Mouse (Mus musculus): ENCODE results near the gene Nudt1. TPM values are rescaled to one million over a fixed set of nuclear protein-coding genes. Genes with fewer than 3 reads are reported as not detected.

Gene Nudt1
- polyA plus RNA-seq, 1 experiment from 2014 or later = 24.5 TPM

DNA sequence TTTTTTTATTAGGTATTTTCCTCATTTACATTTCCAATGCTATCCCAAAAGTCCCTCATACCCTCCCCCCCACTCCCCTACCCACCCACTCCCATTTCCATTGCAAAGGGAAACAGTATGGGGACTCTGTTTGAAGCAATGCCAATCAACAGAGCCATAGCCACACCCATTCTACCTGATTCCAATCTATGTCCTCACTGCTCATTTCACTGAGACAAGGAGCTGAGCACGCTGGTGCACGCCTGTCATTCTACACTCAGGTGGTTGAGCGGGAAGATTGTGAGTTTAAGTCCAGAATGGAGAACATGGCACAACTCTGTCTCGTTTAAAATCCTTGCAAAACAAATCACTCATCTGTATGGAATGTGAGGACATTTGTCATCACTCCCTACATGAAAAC, 11.1 kb downstream of the Nudt1 start:
- H3K9me3 ChIP-seq (ENCODE audit: control insufficient read depth, low read length) = no peaks in the 10 kb centered on the region
- H3K36me3 ChIP-seq (ENCODE audit: control insufficient read depth, insufficient read depth, low read length) = no peaks in the 10 kb centered on the region
- H3K27me3 ChIP-seq (ENCODE audit: control insufficient read depth, insufficient read depth, low read length) = no peaks in the 10 kb centered on the region
- H3K4me1 ChIP-seq (ENCODE audit: control insufficient read depth, insufficient read depth, low read length) = peaks cover 7% of the 10 kb centered on the region; the same call in 1 of the 2 replicates
- H3K27ac ChIP-seq (ENCODE audit: low read depth, low read length) = no peak overlapping the region
- 69% methylated on average over 4 of the region's 4 CpGs for WGBS
- ATAC-seq (ENCODE audit: low read depth) = no peak
- no peak overlapping the region for H3K4me3 ChIP-seq (ENCODE audit: low read depth, low read length)
- H3K4me2 ChIP-seq (ENCODE audit: low read depth, low read length) = no peak overlapping the region
- no peak overlapping the region for H3K9ac ChIP-seq (replicated peaks; ENCODE audit: low read depth, low read length)

DNA sequence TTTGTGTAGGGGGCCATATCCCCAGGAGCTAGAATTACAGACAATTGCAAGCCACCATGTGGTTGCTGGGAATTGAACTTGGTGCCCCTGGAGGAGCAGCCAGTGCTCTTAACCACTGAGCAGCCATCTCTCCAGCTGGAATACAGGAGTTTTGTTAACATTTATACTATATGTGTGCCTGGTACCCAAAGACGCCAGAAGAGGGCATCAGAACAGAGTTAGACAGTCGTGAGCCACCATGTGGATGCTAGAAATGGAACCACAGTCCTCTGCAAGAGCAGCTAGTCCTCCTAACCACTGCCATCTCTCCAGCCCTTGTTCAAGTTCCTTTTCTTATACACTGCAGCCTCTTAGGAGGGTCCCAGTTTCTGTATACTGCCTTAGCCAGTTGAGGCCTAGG, 12.2 kb downstream of the Nudt1 start:
- no peaks in the 10 kb centered on the region for H3K27me3 ChIP-seq (ENCODE audit: control insufficient read depth, insufficient read depth, low read length)
- no peaks in the 10 kb centered on the region for H3K36me3 ChIP-seq (ENCODE audit: control insufficient read depth, insufficient read depth, low read length)
- H3K9me3 ChIP-seq (ENCODE audit: control insufficient read depth, low read length) = no peaks in the 10 kb centered on the region
- H3K4me1 ChIP-seq (ENCODE audit: control insufficient read depth, insufficient read depth, low read length) = peaks cover 7% of the 10 kb centered on the region; the same call in 1 of the 2 replicates
- H3K4me3 ChIP-seq (ENCODE audit: low read depth, low read length) = no peak overlapping the region
- H3K27ac ChIP-seq (ENCODE audit: low read depth, low read length) = no peak overlapping the region
- ATAC-seq (ENCODE audit: low read depth) = no peak
- WGBS = 29% methylated on average over 2 of the region's 2 CpGs
- no peak overlapping the region for H3K4me2 ChIP-seq (ENCODE audit: low read depth, low read length)
- H3K9ac ChIP-seq (replicated peaks; ENCODE audit: low read depth, low read length) = no peak overlapping the region

DNA sequence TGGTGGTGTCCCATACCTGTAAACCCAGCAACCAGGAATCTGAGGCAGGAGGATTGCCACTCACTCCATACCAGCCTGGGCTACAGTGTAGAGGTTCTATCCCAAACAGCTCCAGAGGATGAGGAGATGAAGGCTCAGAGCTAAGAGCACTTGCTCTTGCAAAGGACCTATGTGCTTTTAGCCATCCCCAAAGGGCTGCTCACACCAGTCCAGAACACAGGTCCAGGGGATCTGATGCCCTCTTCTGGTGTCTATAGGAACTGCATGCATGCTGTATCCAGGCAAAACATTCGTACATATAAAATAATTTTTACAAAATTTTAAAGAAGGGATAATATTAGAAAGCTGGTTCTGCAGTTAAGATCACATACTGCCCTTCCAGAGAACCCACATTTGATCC, 15.2 kb downstream of the Nudt1 start:
- no peak overlapping the region for H3K4me2 ChIP-seq (ENCODE audit: low read depth, low read length)
- no peaks in the 10 kb centered on the region for H3K4me1 ChIP-seq (ENCODE audit: control insufficient read depth, insufficient read depth, low read length)
- H3K9me3 ChIP-seq (ENCODE audit: control insufficient read depth, low read length) = no peaks in the 10 kb centered on the region
- H3K27ac ChIP-seq (ENCODE audit: low read depth, low read length) = no peak overlapping the region
- no peak overlapping the region for H3K4me3 ChIP-seq (ENCODE audit: low read depth, low read length)
- H3K9ac ChIP-seq (replicated peaks; ENCODE audit: low read depth, low read length) = no peak overlapping the region
- no peak for ATAC-seq (ENCODE audit: low read depth)
- WGBS = 76% methylated on average over 1 of the region's 1 CpGs
- peaks cover 4% of the 10 kb centered on the region; the same call in 1 of the 2 replicates for H3K36me3 ChIP-seq (ENCODE audit: control insufficient read depth, insufficient read depth, low read length)
- no peaks in the 10 kb centered on the region for H3K27me3 ChIP-seq (ENCODE audit: control insufficient read depth, insufficient read depth, low read length)

DNA sequence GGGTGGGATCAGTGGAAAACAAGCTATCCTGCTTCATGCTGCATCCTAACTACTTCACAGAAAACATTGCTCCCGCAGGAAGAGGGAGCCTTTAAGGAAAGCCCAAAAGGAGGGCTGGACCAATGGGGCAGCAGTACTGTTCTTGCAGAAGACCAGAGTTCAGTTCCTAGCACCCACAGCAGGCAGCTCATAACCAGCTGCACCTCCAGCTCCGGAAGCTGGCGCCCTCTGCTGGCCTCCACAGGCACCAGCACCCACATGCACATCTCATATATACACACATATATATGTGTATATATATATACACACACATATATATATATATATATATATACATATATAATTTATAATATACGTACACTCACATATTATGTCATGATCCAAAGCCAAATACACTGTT, 17.3 kb downstream of the Nudt1 start:
- Histone ChIP-seq H3K27ac (ENCODE audit: low read depth, low read length) (no peak overlapping the region), H3K4me1 (ENCODE audit: control insufficient read depth, insufficient read depth, low read length) (no peaks in the 10 kb centered on the region), H3K9me3 (ENCODE audit: control insufficient read depth, low read length) (no peaks in the 10 kb centered on the region), H3K4me3 (ENCODE audit: low read depth, low read length) (no peak overlapping the region), H3K27me3 (ENCODE audit: control insufficient read depth, insufficient read depth, low read length) (no peaks in the 10 kb centered on the region), H3K36me3 (ENCODE audit: control insufficient read depth, insufficient read depth, low read length) (peaks cover 4% of the 10 kb centered on the region; the same call in 1 of the 2 replicates), H3K9ac (replicated peaks; ENCODE audit: low read depth, low read length) (no peak overlapping the region), H3K4me2 (ENCODE audit: low read depth, low read length) (no peak overlapping the region)
- ATAC-seq (ENCODE audit: low read depth) = no peak
- WGBS = 97% methylated on average over 4 of the region's 4 CpGs

DNA sequence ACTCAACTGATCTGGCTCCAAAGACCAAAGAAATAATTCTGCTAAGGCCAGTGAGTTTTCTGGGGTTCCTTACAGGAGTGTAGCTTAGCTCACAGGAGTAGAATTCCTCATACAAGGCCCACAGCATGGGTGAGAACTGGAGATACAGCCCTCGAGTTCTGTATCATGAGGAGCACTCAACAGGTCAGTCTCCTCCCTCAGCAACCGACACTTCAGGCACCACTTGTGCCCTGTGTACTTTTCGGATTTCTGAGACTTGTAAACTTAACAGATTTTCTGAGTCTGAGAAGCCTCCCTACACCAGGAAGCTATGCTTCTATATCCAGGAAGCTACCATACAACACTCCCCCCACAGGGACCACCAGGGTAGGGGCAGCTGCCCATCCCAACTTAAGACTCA, 18.4 kb downstream of the Nudt1 start:
- Histone ChIP-seq H3K27me3 (ENCODE audit: control insufficient read depth, insufficient read depth, low read length) (no peaks in the 10 kb centered on the region), H3K9ac (replicated peaks; ENCODE audit: low read depth, low read length) (no peak overlapping the region), H3K4me2 (ENCODE audit: low read depth, low read length) (no peak overlapping the region), H3K4me3 (ENCODE audit: low read depth, low read length) (no peak overlapping the region), H3K36me3 (ENCODE audit: control insufficient read depth, insufficient read depth, low read length) (peaks cover 4% of the 10 kb centered on the region; the same call in 1 of the 2 replicates), H3K27ac (ENCODE audit: low read depth, low read length) (no peak overlapping the region), H3K9me3 (ENCODE audit: control insufficient read depth, low read length) (no peaks in the 10 kb centered on the region), H3K4me1 (ENCODE audit: control insufficient read depth, insufficient read depth, low read length) (no peaks in the 10 kb centered on the region)
- WGBS = 86% methylated on average over 3 of the region's 3 CpGs
- ATAC-seq (ENCODE audit: low read depth) = no peak

DNA sequence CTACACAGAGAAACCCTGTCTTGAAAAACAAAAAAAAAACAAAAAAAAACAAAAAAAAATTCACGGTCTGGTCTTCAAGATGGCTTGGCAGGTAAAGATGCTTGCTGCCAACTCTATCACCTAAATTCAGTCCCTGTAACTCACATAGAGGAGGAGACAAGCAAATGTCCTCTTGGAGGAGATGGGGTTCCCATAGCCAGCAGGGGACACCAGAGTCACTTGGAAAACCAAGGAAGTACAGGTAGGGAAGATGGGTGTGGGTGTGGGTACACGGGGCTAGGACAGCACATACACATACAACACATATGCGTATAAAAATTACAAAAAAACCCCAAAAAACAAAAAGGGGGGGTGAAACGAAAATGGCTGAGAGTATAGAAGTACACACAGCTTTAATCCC, 21.4 kb downstream of the Nudt1 start:
- 88% methylated on average over 4 of the region's 4 CpGs for WGBS
- Histone ChIP-seq H3K4me1 (ENCODE audit: control insufficient read depth, insufficient read depth, low read length) (no peaks in the 10 kb centered on the region), H3K36me3 (ENCODE audit: control insufficient read depth, insufficient read depth, low read length) (peaks cover 4% of the 10 kb centered on the region; the same call in 1 of the 2 replicates), H3K4me3 (ENCODE audit: low read depth, low read length) (no peak overlapping the region), H3K9ac (replicated peaks; ENCODE audit: low read depth, low read length) (no peak overlapping the region), H3K4me2 (ENCODE audit: low read depth, low read length) (no peak overlapping the region), H3K27ac (ENCODE audit: low read depth, low read length) (no peak overlapping the region), H3K9me3 (ENCODE audit: control insufficient read depth, low read length) (no peaks in the 10 kb centered on the region), H3K27me3 (ENCODE audit: control insufficient read depth, insufficient read depth, low read length) (no peaks in the 10 kb centered on the region)
- no peak for ATAC-seq (ENCODE audit: low read depth)

DNA sequence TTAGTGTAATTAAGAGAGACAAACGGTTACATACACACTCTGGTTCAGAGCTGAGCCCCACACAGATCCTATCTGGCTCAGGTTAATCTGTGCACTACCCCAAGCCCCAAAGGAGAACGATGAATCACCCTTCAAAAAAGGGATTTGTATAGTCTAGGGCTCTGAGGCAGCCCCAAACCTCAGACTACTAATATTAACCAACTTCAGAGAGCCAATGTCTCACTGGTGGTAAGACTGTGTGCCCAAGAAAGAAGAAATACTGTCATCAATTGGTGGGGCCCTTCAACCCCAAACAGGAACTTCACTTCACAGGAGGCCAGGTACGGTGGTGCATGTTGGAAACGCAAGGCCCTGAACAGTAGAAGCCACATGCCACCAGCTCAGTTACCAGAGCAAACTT, 23.8 kb downstream of the Nudt1 start:
- Histone ChIP-seq H3K4me1 (ENCODE audit: control insufficient read depth, insufficient read depth, low read length) (no peaks in the 10 kb centered on the region), H3K9ac (replicated peaks; ENCODE audit: low read depth, low read length) (no peak overlapping the region), H3K9me3 (ENCODE audit: control insufficient read depth, low read length) (no peaks in the 10 kb centered on the region), H3K36me3 (ENCODE audit: control insufficient read depth, insufficient read depth, low read length) (peaks cover 4% of the 10 kb centered on the region; the same call in 1 of the 2 replicates), H3K4me3 (ENCODE audit: low read depth, low read length) (no peak overlapping the region), H3K27me3 (ENCODE audit: control insufficient read depth, insufficient read depth, low read length) (no peaks in the 10 kb centered on the region), H3K27ac (ENCODE audit: low read depth, low read length) (no peak overlapping the region), H3K4me2 (ENCODE audit: low read depth, low read length) (no peak overlapping the region)
- ATAC-seq (ENCODE audit: low read depth) = no peak
- WGBS = 94% methylated on average over 4 of the region's 4 CpGs

DNA sequence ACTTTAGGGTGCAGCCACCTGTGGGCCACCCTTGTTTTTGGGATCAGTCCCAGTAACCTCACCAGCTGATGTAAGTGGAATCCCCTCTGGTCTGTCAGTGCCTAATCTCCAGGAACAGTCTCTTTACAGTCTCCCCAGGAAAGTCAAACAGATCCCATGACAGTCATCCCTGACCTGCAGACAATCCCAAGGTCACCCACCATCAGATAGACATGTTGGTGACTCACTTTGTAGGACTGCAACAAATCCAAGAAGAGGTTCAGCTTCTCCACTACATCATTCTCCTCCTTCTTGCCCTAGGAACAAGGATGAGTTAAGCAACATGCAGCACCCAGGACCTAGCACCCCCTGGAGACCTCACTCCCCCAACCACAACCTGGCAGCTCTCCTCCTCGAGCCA, 24.6 kb downstream of the Nudt1 start:
- no peak overlapping the region for H3K4me2 ChIP-seq (ENCODE audit: low read depth, low read length)
- no peak overlapping the region for H3K27ac ChIP-seq (ENCODE audit: low read depth, low read length)
- no peak overlapping the region for H3K4me3 ChIP-seq (ENCODE audit: low read depth, low read length)
- WGBS = 75% methylated on average over 1 of the region's 1 CpGs
- no peaks in the 10 kb centered on the region for H3K4me1 ChIP-seq (ENCODE audit: control insufficient read depth, insufficient read depth, low read length)
- peaks cover 2% of the 10 kb centered on the region; the same call in 1 of the 2 replicates for H3K36me3 ChIP-seq (ENCODE audit: control insufficient read depth, insufficient read depth, low read length)
- H3K9ac ChIP-seq (replicated peaks; ENCODE audit: low read depth, low read length) = no peak overlapping the region
- no peaks in the 10 kb centered on the region for H3K9me3 ChIP-seq (ENCODE audit: control insufficient read depth, low read length)
- no peak for ATAC-seq (ENCODE audit: low read depth)
- no peaks in the 10 kb centered on the region for H3K27me3 ChIP-seq (ENCODE audit: control insufficient read depth, insufficient read depth, low read length)

DNA sequence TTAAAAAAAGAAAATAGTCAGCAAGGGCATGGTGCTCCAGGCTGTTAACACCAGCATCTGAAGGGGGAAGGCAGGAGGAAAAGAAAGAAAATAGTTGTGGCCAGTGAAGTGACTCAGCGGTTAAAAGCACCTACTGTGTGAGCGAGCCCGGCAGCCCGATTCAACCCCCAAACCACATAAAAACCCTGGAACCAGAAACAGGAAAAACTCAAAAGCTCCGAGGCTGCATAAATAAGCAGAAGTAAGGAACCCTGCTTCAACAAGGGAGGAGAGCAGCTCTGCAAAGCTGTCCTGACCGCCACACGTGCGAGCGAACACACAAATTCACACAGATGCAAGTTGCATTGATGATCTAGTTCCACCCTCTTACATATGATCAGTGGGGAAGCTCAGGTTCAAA, 28.4 kb downstream of the Nudt1 start:
- Histone ChIP-seq H3K9ac (replicated peaks; ENCODE audit: low read depth, low read length) (no peak overlapping the region), H3K4me2 (ENCODE audit: low read depth, low read length) (no peak overlapping the region), H3K4me3 (ENCODE audit: low read depth, low read length) (no peak overlapping the region), H3K4me1 (ENCODE audit: control insufficient read depth, insufficient read depth, low read length) (no peaks in the 10 kb centered on the region), H3K27ac (ENCODE audit: low read depth, low read length) (no peak overlapping the region), H3K27me3 (ENCODE audit: control insufficient read depth, insufficient read depth, low read length) (no peaks in the 10 kb centered on the region), H3K36me3 (ENCODE audit: control insufficient read depth, insufficient read depth, low read length) (peaks cover 14% of the 10 kb centered on the region), H3K9me3 (ENCODE audit: control insufficient read depth, low read length) (no peaks in the 10 kb centered on the region)
- WGBS = 94% methylated on average over 9 of the region's 9 CpGs
- no peak for ATAC-seq (ENCODE audit: low read depth)
